Mouse (Mus musculus) liver, adult 2 months (tissue): ENCODE data around the gene C5ar2. TPM values are rescaled to one million over a fixed set of nuclear protein-coding genes. Genes with fewer than 3 reads are reported as not detected.

Source experiments
- DNase-seq: peaks from one replicate; pipeline ENCODE4 v3.0.0-alpha.2; 2011; ENCODE audit warnings: low read depth, low spot score; ENCODE audit errors: extremely low read depth
- H3K27ac ChIP-seq: fragments of 200-500 bp; replicated peaks from 2 replicates; pipeline ENCODE4 v1.5.1; 2012; ENCODE audit warnings: low read depth, mild to moderate bottlenecking, control low read depth, inconsistent platforms, low read length; ENCODE audit not compliant: insufficient read depth
- H3K27me3 ChIP-seq: fragments of 200-500 bp; 2 replicates; pipeline ENCODE4 v1.6.1; 2012; ENCODE audit warnings: mild to moderate bottlenecking, moderate library complexity, low read length, inconsistent platforms; ENCODE audit not compliant: control insufficient read depth, insufficient read depth
- H3K36me3 ChIP-seq: fragments of 200-500 bp; 2 replicates; pipeline ENCODE4 v1.6.1; 2012; ENCODE audit warnings: low read length, inconsistent platforms; ENCODE audit not compliant: control insufficient read depth, insufficient read depth
- H3K4me1 ChIP-seq: fragments of 200-500 bp; 2 replicates; pipeline ENCODE4 v1.6.1; 2011; ENCODE audit warnings: low read length; ENCODE audit not compliant: control insufficient read depth, insufficient read depth
- H3K4me3 ChIP-seq: fragments of 200-500 bp; 2 replicates; pipeline ENCODE4 v1.5.1; 2011; ENCODE audit warnings: low read depth, mild to moderate bottlenecking, control low read depth, low read length, moderate library complexity; ENCODE audit not compliant: insufficient read depth
- H3K79me2 ChIP-seq: fragments of 200-500 bp; 2 replicates; pipeline ENCODE4 v1.6.1; 2012; ENCODE audit warnings: inconsistent platforms, mild to moderate bottlenecking, low read length, moderate library complexity; ENCODE audit not compliant: control insufficient read depth, insufficient read depth
- H3K9ac ChIP-seq: fragments of 200-500 bp; 2 replicates; pipeline ENCODE4 v1.6.1; 2012; ENCODE audit warnings: low read depth, mild to moderate bottlenecking, control low read depth, inconsistent platforms, low read length
- CTCF ChIP-seq: fragments of 200-500 bp; IDR thresholded peaks from 2 replicates; pipeline ENCODE4 v1.5.1; 2011; ENCODE audit warnings: low read depth, low read length, control low read depth
- POLR2A ChIP-seq: fragments of 200-500 bp; IDR thresholded peaks from 2 replicates; pipeline ENCODE4 v1.6.1; 2011; ENCODE audit warnings: low read length, control low read depth; ENCODE audit not compliant: insufficient read depth; ENCODE audit errors: extremely low read depth
- WGBS: fragments of 180-500 bp; shearing (Covaris S2); methylation state at CpG from one replicate; pipeline ENCODE4 v1.1.7; 2018; 5-methylcytosine and 5-hydroxymethylcytosine counted together
- polyA plus RNA-seq: library from polyadenylated mRNA; depleted of rRNA; stranded (reverse); fragments of >200 nt; gene quantifications from 2 replicates; pipeline ENCODE4 v1.2.3, GENCODE M21; 2012
- total RNA-seq: library from RNA; depleted of rRNA; stranded (reverse); fragments of >200 nt; gene quantifications from 2 replicates; pipeline ENCODE4 v1.2.3, GENCODE M21; 2014

The C5ar2 gene
- total and polyA plus RNA-seq, 2 experiments: 0.83 to 1.4 TPM

GRCm38 (mm10) chr7:16240281-16240977 is 3.5 kb downstream of the C5ar2 start:
- 75% methylated on average over 7 of the region's 7 CpGs for WGBS
- H3K36me3 ChIP-seq: no peaks in the 10 kb centered on the region
- DNase-seq: no peak
- no peaks in the 10 kb centered on the region for H3K79me2 ChIP-seq
- no peak for TF ChIP-seq POLR2A
- TF ChIP-seq CTCF: no peak
- H3K9ac ChIP-seq: no peak overlapping the region
- 0 out of 2 replicates have a peak, but pooled peaks cover 2% of the 10 kb centered on the region for H3K4me1 ChIP-seq
- H3K4me3 ChIP-seq: no peak overlapping the region; the same call in 1 of the 2 replicates
- peak overlapping the region; percentile 58 for H3K27ac ChIP-seq
- H3K27me3 ChIP-seq: no peaks in the 10 kb centered on the region

- 0 out of 2 replicates have a peak, but pooled peaks cover 2% of the 10 kb centered on the region for H3K4me1 ChIP-seq
- no peaks in the 10 kb centered on the region for H3K36me3 ChIP-seq
- H3K79me2 ChIP-seq: no peaks in the 10 kb centered on the region
- peak overlapping the region; percentile 10 for H3K4me3 ChIP-seq
- H3K27me3 ChIP-seq: no peaks in the 10 kb centered on the region
- no peak for DNase-seq
- 68% methylated on average over 9 of the region's 9 CpGs for WGBS
- peak overlapping the region; percentile 43; the same call in 1 of the 2 replicates for H3K27ac ChIP-seq
- TF ChIP-seq CTCF: no peak
- TF ChIP-seq POLR2A: no peak
- H3K9ac ChIP-seq: no peak overlapping the region
Observed at GRCm38 (mm10) chr7:16239554-16239997, 4.4 kb downstream of the C5ar2 start.

- no peaks in the 10 kb centered on the region for H3K27me3 ChIP-seq
- TF ChIP-seq POLR2A (no peak), CTCF (no peak)
- 35% methylated on average over 5 of the region's 5 CpGs for WGBS
- peak overlapping the region; percentile 61 for H3K27ac ChIP-seq
- peak; percentile 19 for DNase-seq
- 0 out of 2 replicates have a peak, but pooled peaks cover 1% of the 10 kb centered on the region for H3K4me1 ChIP-seq
- H3K79me2 ChIP-seq: no peaks in the 10 kb centered on the region
- H3K9ac ChIP-seq: no peak overlapping the region
- no peak overlapping the region for H3K4me3 ChIP-seq
- H3K36me3 ChIP-seq: no peaks in the 10 kb centered on the region
Observed at GRCm38 (mm10) chr7:16229869-16230268, 14.1 kb downstream of the C5ar2 start.

- peak within 1 kb of the TSS; percentile 79 for H3K9ac ChIP-seq
- peak; percentile 89 for DNase-seq
Observed at GRCm38 (mm10) chr7:16221582-16222272, 22.2 kb downstream of the C5ar2 start, which contains the start of gene Dhx34. Gene Dhx34, minus strand, starts transcription at chr7:16222037.

GRCm38 (mm10) chr7:16213986-16214385 is 30.0 kb downstream of the C5ar2 start:
- no peak for TF ChIP-seq POLR2A
- TF ChIP-seq CTCF: no peak
- peaks cover 3% of the 10 kb centered on the region for H3K36me3 ChIP-seq
- H3K27me3 ChIP-seq: no peaks in the 10 kb centered on the region
- H3K79me2 ChIP-seq: no peaks in the 10 kb centered on the region
- H3K4me3 ChIP-seq: no peak overlapping the region
- no peak overlapping the region for H3K27ac ChIP-seq
- no peak overlapping the region for H3K9ac ChIP-seq
- DNase-seq: no peak
- 97% methylated on average over 9 of the region's 9 CpGs for WGBS
- no peaks in the 10 kb centered on the region for H3K4me1 ChIP-seq

More at GRCm38 (mm10) chr7:16221582-16222272, 22.2 kb downstream of the C5ar2 start, which contains the start of gene Dhx34:
- H3K27me3 ChIP-seq: no peaks in the 10 kb centered on the region
- peak within 1 kb of the TSS; percentile 87 for H3K27ac ChIP-seq
- H3K79me2 ChIP-seq: no peaks in the 10 kb centered on the region
- WGBS: under 1% methylated on average over 34 of the region's 34 CpGs
- H3K36me3 ChIP-seq: no peaks in the 10 kb centered on the region
- TF ChIP-seq CTCF (peak; percentile 71), POLR2A (peak; percentile 58; the same call in 1 of the 2 replicates)
- peaks cover 2% of the 10 kb centered on the region; the same call in 1 of the 2 replicates for H3K4me1 ChIP-seq
- H3K4me3 ChIP-seq: peak within 1 kb of the TSS; percentile 70
